In genomic region chr12:71773891-71774290, GRCm38 (mm10) we compare ENCODE assay signal across 13 mouse cellular contexts.
"Had no signal": no experiment of that assay in that cellular context is flagged by ENCODE, and none has a peak within 500 bp of the region (broad histone marks: within the 10 kb centered on the region; RNA-seq: fewer than 3 reads in every experiment).

No protein-coding gene starts in this region.

- ATAC-seq: hindbrain, postnatal 0 days had no signal

- H3K27me3 ChIP-seq: limb, embryonic 12.5 days; neural tube, embryonic 12.5 days had no signal

- H3K4me3 ChIP-seq: left cerebral cortex, adult 2 months; limb, embryonic 12.5 days; liver, embryonic 15.5 days; neural tube, embryonic 12.5 days had no signal

- H3K36me3 ChIP-seq: limb, embryonic 12.5 days; liver, embryonic 15.5 days; neural tube, embryonic 12.5 days had no signal

- H3K9ac ChIP-seq: limb, embryonic 12.5 days; liver, embryonic 15.5 days; neural tube, embryonic 12.5 days had no signal

- H3K27ac ChIP-seq: hindbrain, postnatal 0 days; left cerebral cortex, adult 2 months; limb, embryonic 12.5 days; liver, embryonic 15.5 days; neural tube, embryonic 12.5 days; stomach, postnatal 0 days had no signal

- DNase-seq: kidney, adult 11 months; kidney, adult 9 months; kidney, postnatal 10 days; lung, postnatal 36 days; midbrain, embryonic 14.5 days; thymus, postnatal 14 days had no signal

- H3K4me1 ChIP-seq: liver, embryonic 15.5 days; neural tube, embryonic 12.5 days had no signal

- H3K9me3 ChIP-seq: limb, embryonic 12.5 days; liver, embryonic 15.5 days; neural tube, embryonic 12.5 days had no signal

- H3K4me2 ChIP-seq: limb, embryonic 12.5 days; liver, embryonic 11.5 days; liver, embryonic 15.5 days; neural tube, embryonic 12.5 days had no signal
